Mouse (Mus musculus) stomach, embryonic 15.5 days (tissue): ENCODE data around the gene Gm12886. TPM values are rescaled to one million over a fixed set of nuclear protein-coding genes. Genes with fewer than 3 reads are reported as not detected.

Source experiments
- ATAC-seq: fragments of 200-750 bp; cut with Nextera tagmentation; 2 replicates; pipeline ENCODE4 v1.8.0; 2017; ENCODE audit warnings: low read depth, moderate number of reproducible peaks, moderate TSS enrichment; ENCODE audit not compliant: insufficient read depth, low FRiP score
- H3K27ac ChIP-seq: fragments of 300-500 bp; sonication (generic); 2 replicates; pipeline ENCODE4 v1.5.1; 2015; ENCODE audit warnings: mild to moderate bottlenecking, inconsistent platforms
- H3K27me3 ChIP-seq: fragments of 300-500 bp; sonication (generic); replicated peaks from 2 replicates; pipeline ENCODE4 v1.6.1; 2015; ENCODE audit warnings: inconsistent platforms
- H3K36me3 ChIP-seq: fragments of 300-500 bp; sonication (generic); 2 replicates; pipeline ENCODE4 v1.6.1; 2015; ENCODE audit warnings: inconsistent platforms
- H3K4me1 ChIP-seq: fragments of 300-500 bp; sonication (generic); 2 replicates; pipeline ENCODE4 v1.6.1; 2015; ENCODE audit warnings: inconsistent platforms
- H3K4me2 ChIP-seq: fragments of 300-500 bp; sonication (generic); 2 replicates; pipeline ENCODE4 v1.6.1; 2015; ENCODE audit warnings: mild to moderate bottlenecking, inconsistent platforms
- H3K4me3 ChIP-seq: fragments of 300-500 bp; sonication (generic); replicated peaks from 2 replicates; pipeline ENCODE4 v1.5.1; 2015; ENCODE audit warnings: inconsistent platforms
- H3K9ac ChIP-seq: fragments of 300-500 bp; sonication (generic); 2 replicates; pipeline ENCODE4 v1.6.1; 2015; ENCODE audit warnings: inconsistent platforms
- H3K9me3 ChIP-seq: fragments of 300-500 bp; sonication (generic); 2 replicates; pipeline ENCODE4 v1.6.1; 2016; ENCODE audit warnings: inconsistent platforms
- WGBS: fragments of 180-500 bp; shearing (Covaris S2); methylation state at CpG from one replicate; pipeline ENCODE4 v1.1.7; 2015; 5-methylcytosine and 5-hydroxymethylcytosine counted together
- polyA plus RNA-seq: library from polyadenylated mRNA; unstranded; fragments of >200 nt; fragmentation: Nextera tagmentation; extraction: Ambion mirVana; gene quantifications from 2 replicates; pipeline ENCODE4 v1.2.1, GENCODE M21; 2015

Gm12886 gene
- not detected in 2 replicates for polyA plus RNA-seq

GRCm38 (mm10) chr4:121422999-121423398 lies at the start of gene Gm12886:
Gene Gm12886 (minus strand): TSS chr4:121423099.
- Histone ChIP-seq H3K4me3 (no peak within 1 kb of the TSS), H3K27me3 (no peaks in the 10 kb centered on the region), H3K36me3 (no peaks in the 10 kb centered on the region), H3K9me3 (no peaks in the 10 kb centered on the region), H3K9ac (no peak within 1 kb of the TSS), H3K4me1 (no peaks in the 10 kb centered on the region), H3K27ac (no peak within 1 kb of the TSS), H3K4me2 (no peak within 1 kb of the TSS)
- WGBS = 56% methylated on average over 3 of the region's 3 CpGs
- ATAC-seq = no peak

Other genes starting within 250 kb of the Gm12886 start
- gene Rlf, start 208.0 kb downstream of the Gm12886 start, polyA plus RNA-seq = 24.6 and 25.8 TPM in 2 replicates
- 0.18 TPM in 1 of 2 replicates, not detected in the other for gene Gm12888, start 98.2 kb downstream of the Gm12886 start, polyA plus RNA-seq
- gene Gm12887, start 199.0 kb upstream of the Gm12886 start, polyA plus RNA-seq = not detected in 2 replicates